Mouse (Mus musculus): ENCODE measurements around the gene Ankle1. TPM values are rescaled to one million over a fixed set of nuclear protein-coding genes. Genes with fewer than 3 reads are reported as not detected.

Ankle1 gene
- polyA plus RNA-seq, 1 experiment from 2014 or later = 20.8 TPM

DNA sequence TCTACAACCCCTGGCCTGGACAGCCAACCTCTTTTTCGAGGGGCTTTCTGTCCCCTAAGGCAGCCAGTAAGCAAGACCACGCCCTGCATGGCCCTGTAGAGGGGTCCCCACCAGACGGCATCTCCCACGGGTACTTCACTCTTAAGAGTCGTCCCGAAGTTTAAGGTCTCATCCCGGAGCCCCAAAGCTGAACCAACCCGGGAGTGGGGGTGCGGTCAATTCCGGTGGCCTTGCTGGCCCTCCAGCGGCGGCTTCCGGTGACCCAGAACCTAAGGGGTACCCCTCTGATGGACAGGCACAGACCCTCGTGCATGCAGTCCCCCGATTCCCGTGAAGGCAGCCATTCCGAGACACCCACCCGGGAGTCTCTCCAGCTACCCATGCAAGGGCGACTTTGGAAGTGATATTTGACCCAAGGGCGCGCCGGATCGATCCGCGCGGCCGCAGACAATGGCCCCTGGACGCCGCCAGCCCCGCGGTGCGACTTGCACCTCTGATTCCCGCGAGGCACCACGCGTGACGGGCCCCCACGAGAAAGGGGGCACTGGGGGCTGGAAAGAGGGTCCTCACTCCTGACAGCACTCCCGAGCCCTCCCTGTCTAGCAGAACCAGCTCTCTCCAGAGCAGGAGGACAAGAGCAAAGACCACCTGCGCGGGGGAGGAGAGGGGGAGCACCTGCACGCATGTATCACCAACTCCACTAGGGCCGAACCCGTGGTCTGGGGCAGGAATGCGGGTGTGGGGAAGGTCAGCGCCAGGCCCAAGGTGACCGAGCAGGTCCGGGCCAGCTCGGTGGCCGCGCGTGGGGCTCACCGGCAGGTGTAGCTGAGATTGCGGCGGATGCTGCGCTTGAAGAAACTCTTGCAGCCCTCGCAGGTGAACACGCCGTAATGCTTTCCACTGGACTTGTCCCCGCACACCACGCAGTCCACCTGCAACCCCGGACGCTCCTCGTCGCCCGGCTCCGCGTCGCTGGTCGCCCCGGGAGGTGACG lies 25.3 kb upstream of the Ankle1 start:
- no peak for ATAC-seq (ENCODE audit: low FRiP score)
- H3K4me1 ChIP-seq (replicated peaks; ENCODE audit: control insufficient read depth, insufficient read depth, low read length) = peaks cover 38% of the 10 kb centered on the region
- peak overlapping the region; percentile 85 for H3K4me3 ChIP-seq (ENCODE audit: low read depth, low read length)
- H3K9ac ChIP-seq (ENCODE audit: low read depth, low read length) = peak overlapping the region; percentile 82
- peak overlapping the region; percentile 92 for H3K27ac ChIP-seq (ENCODE audit: low read depth, low read length)
- H3K27me3 ChIP-seq (ENCODE audit: control insufficient read depth, insufficient read depth, low read length) = no peaks in the 10 kb centered on the region
- H3K36me3 ChIP-seq (ENCODE audit: control insufficient read depth, insufficient read depth, low read length) = no peaks in the 10 kb centered on the region; the same call in 1 of the 2 replicates
- H3K4me2 ChIP-seq (replicated peaks; ENCODE audit: low read depth, low read length) = peak overlapping the region; percentile 96
- H3K9me3 ChIP-seq (ENCODE audit: control insufficient read depth, low read length) = no peaks in the 10 kb centered on the region
- 2% methylated on average over 70 of the region's 72 CpGs for WGBS
- peak; percentile 49 for DNase-seq (ENCODE audit: low spot score)

DNA sequence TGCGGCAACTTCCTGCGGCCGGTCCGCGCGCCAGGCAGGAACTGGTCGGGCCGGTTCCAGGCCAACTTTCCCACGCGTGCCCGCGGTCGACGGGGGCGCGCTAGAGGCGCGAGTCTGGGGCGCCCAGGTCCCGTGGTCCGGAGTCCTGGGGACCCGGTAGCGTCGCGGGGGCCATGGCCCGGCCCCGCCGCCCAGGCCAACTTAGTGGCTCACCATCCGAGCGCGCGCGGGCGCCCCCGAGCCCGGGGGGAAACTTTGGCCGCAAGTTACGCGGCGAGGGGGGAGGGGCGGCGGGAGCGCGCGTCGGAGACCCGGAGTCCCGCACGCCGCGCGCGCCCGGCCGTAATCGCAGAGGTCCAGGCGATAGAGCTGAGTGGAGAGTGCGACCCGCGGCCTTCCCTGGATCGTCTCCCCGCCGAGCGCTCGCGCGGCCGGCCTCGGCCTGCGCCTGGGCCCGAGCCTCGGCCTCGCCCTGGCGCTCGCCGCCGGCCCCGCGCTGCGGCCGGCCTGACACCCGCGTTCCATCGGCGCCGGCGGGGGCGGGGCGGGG lies 24.3 kb upstream of the Ankle1 start, which contains the start of gene Nr2f6:
Nr2f6 (minus strand) TSS at position 540 of the 550 bp plus-strand sequence.
- peaks cover 27% of the 10 kb centered on the region for H3K4me1 ChIP-seq (replicated peaks; ENCODE audit: control insufficient read depth, insufficient read depth, low read length)
- WGBS = under 1% methylated on average over 52 of the region's 89 CpGs
- ATAC-seq (ENCODE audit: low FRiP score) (peak; percentile 13; the same call in 1 of the 2 replicates), DNase-seq (ENCODE audit: low spot score) (peak; percentile 87)
- H3K4me2 ChIP-seq (replicated peaks; ENCODE audit: low read depth, low read length) = peak within 1 kb of the TSS; percentile 96
- no peaks in the 10 kb centered on the region for H3K27me3 ChIP-seq (ENCODE audit: control insufficient read depth, insufficient read depth, low read length)
- peak within 1 kb of the TSS; percentile 85 for H3K4me3 ChIP-seq (ENCODE audit: low read depth, low read length)
- H3K9me3 ChIP-seq (ENCODE audit: control insufficient read depth, low read length) = no peaks in the 10 kb centered on the region
- peak within 1 kb of the TSS; percentile 92 for H3K27ac ChIP-seq (ENCODE audit: low read depth, low read length)
- H3K9ac ChIP-seq (ENCODE audit: low read depth, low read length) = peak within 1 kb of the TSS; percentile 82
- no peaks in the 10 kb centered on the region for H3K36me3 ChIP-seq (ENCODE audit: control insufficient read depth, insufficient read depth, low read length)

DNA sequence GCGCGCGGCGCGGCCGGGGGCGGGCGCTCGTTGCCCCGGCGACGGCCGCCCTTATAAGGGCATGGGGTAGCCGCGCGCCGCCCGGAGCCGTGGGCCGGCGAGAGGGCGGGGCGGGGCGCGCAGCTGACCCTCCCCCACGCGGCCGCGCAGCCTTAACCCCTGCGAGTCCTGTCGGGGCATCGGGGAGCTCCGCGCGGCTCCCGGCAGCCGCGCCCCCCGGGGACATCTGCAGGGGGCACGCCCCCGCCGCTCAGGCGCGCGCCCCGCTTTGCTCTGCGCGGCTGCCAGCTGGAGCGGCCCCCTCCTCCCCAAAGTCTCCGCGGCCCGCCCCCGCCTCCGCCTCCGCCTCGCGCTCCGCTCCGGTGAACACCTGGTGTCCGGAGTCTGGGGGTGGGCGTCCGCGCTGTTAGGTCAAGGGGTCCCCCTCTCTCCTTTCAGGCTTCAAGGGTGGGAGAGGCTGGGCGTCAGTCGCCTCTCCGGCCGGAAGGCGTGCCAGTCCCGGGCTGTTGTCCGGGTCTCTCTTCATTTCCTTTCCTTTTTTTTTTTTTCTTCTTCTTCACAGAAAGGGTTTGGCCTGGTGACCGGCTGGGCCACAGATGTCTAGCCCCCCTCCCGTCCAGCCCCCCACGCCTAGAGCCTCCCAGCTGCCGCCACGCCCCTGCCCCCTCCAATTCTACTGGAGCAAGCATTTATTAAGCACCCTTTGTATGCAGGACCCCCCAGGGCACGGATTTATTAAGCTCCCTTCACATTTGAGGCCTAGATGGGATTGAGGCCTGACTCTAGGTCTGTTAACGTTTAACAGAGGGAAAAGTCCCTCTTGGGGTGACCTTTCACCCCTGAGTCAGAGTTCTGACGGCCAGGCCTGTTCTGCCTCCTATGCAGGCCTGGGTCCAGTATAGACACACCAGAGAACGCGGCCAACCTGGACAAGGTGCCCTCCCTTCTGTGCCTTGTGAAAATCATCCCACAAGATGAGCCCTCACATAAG lies 23.5 kb upstream of the Ankle1 start:
- ATAC-seq (ENCODE audit: low FRiP score) (peak; percentile 84), DNase-seq (ENCODE audit: low spot score) (peak; percentile 91)
- Histone ChIP-seq H3K27ac (ENCODE audit: low read depth, low read length) (peak overlapping the region; percentile 92), H3K4me1 (replicated peaks; ENCODE audit: control insufficient read depth, insufficient read depth, low read length) (peaks cover 22% of the 10 kb centered on the region), H3K36me3 (ENCODE audit: control insufficient read depth, insufficient read depth, low read length) (no peaks in the 10 kb centered on the region), H3K4me3 (ENCODE audit: low read depth, low read length) (peak overlapping the region; percentile 85), H3K9ac (ENCODE audit: low read depth, low read length) (peak overlapping the region; percentile 82), H3K4me2 (replicated peaks; ENCODE audit: low read depth, low read length) (peak overlapping the region; percentile 96), H3K27me3 (ENCODE audit: control insufficient read depth, insufficient read depth, low read length) (no peaks in the 10 kb centered on the region), H3K9me3 (ENCODE audit: control insufficient read depth, low read length) (no peaks in the 10 kb centered on the region)
- 1% methylated on average over 34 of the region's 80 CpGs for WGBS

DNA sequence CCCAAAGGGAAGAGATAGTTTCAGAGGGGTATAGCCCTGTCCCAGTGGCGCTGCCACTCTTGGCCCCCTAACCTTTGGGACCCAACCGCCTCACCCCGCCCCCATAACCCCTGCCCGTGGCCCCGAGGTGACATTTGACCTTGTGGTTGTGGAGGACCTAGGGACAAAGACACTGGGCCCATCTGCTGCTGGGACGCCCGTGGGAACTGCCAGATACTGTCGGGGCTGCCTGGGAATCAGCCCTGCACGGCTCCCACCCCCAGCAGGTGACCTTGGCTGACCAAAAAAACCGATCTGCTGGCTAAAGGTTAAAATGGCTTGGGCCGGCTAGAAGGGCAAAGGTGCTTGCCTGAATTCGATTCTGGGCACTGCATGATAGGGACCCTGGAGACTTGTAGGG lies 22.4 kb upstream of the Ankle1 start:
- no peak overlapping the region for H3K9ac ChIP-seq (ENCODE audit: low read depth, low read length)
- H3K4me1 ChIP-seq (replicated peaks; ENCODE audit: control insufficient read depth, insufficient read depth, low read length) = peaks cover 22% of the 10 kb centered on the region
- 4% methylated on average over 10 of the region's 12 CpGs for WGBS
- ATAC-seq (ENCODE audit: low FRiP score) (no peak), DNase-seq (ENCODE audit: low spot score) (no peak)
- peak overlapping the region; percentile 92 for H3K27ac ChIP-seq (ENCODE audit: low read depth, low read length)
- H3K4me2 ChIP-seq (replicated peaks; ENCODE audit: low read depth, low read length) = no peak overlapping the region
- H3K4me3 ChIP-seq (ENCODE audit: low read depth, low read length) = no peak overlapping the region
- no peaks in the 10 kb centered on the region for H3K36me3 ChIP-seq (ENCODE audit: control insufficient read depth, insufficient read depth, low read length)
- no peaks in the 10 kb centered on the region for H3K9me3 ChIP-seq (ENCODE audit: control insufficient read depth, low read length)
- H3K27me3 ChIP-seq (ENCODE audit: control insufficient read depth, insufficient read depth, low read length) = no peaks in the 10 kb centered on the region

DNA sequence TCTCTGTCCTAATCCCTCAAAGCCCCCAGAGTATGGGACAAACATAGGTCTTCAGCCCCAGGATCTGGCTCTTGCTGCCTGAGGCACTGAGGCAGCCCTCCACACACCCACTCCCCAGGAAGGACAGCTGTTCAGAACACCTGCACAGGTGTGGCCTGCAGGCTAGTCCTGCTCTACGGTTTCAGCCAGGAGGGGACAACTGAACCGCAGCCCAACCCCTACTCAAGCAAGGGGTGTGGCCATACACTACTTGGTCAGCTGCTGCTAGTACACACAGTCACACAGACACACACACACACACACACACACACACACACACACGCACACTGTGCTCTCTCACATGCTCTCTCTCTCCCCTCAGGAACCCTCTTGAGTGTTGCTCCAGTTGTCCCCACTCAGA lies 21.9 kb upstream of the Ankle1 start:
- Histone ChIP-seq H3K27ac (ENCODE audit: low read depth, low read length) (peak overlapping the region; percentile 92), H3K4me3 (ENCODE audit: low read depth, low read length) (no peak overlapping the region; the same call in 1 of the 2 replicates), H3K36me3 (ENCODE audit: control insufficient read depth, insufficient read depth, low read length) (no peaks in the 10 kb centered on the region), H3K9me3 (ENCODE audit: control insufficient read depth, low read length) (no peaks in the 10 kb centered on the region), H3K27me3 (ENCODE audit: control insufficient read depth, insufficient read depth, low read length) (no peaks in the 10 kb centered on the region), H3K9ac (ENCODE audit: low read depth, low read length) (no peak overlapping the region), H3K4me1 (replicated peaks; ENCODE audit: control insufficient read depth, insufficient read depth, low read length) (peaks cover 20% of the 10 kb centered on the region), H3K4me2 (replicated peaks; ENCODE audit: low read depth, low read length) (no peak overlapping the region)
- no peak for ATAC-seq (ENCODE audit: low FRiP score)
- no peak for DNase-seq (ENCODE audit: low spot score)
- WGBS = 45% methylated on average over 3 of the region's 3 CpGs

DNA sequence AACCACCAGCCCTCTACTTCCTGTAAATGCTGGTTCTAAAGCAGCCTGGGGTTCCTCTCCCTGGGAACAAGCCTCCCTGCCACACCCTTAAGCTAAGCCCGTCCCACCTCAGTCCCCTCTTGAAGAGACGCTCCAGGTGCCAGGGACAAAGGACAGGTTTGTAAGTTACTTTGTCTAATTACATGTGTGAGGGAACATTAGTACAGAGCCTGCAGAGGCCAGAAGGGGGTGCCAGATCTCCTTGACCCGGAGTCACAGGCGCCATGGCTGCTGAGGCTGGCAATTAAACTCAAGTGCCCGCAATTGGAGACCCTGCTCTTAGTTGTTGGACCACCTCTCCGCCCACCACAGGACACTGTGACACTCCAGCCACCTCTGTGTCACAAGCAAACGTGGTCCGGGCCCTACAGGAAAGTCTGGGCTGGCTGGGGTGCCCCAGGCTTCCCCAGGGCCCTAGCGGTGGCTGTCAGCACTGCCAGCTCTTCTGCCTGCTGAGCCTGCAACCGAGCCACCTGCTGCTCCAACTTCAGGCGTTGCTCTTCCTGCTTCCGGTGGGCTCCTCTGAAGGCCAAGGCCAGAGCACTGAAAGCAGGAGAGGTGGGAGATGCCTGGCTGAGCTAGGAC lies 20.5 kb upstream of the Ankle1 start:
- WGBS = 72% methylated on average over 11 of the region's 12 CpGs
- Histone ChIP-seq H3K9me3 (ENCODE audit: control insufficient read depth, low read length) (no peaks in the 10 kb centered on the region), H3K36me3 (ENCODE audit: control insufficient read depth, insufficient read depth, low read length) (no peaks in the 10 kb centered on the region), H3K4me2 (replicated peaks; ENCODE audit: low read depth, low read length) (no peak overlapping the region), H3K4me3 (ENCODE audit: low read depth, low read length) (no peak overlapping the region), H3K27me3 (ENCODE audit: control insufficient read depth, insufficient read depth, low read length) (no peaks in the 10 kb centered on the region), H3K9ac (ENCODE audit: low read depth, low read length) (no peak overlapping the region), H3K27ac (ENCODE audit: low read depth, low read length) (no peak overlapping the region), H3K4me1 (replicated peaks; ENCODE audit: control insufficient read depth, insufficient read depth, low read length) (peaks cover 10% of the 10 kb centered on the region)
- DNase-seq (ENCODE audit: low spot score) (no peak), ATAC-seq (ENCODE audit: low FRiP score) (no peak)

DNA sequence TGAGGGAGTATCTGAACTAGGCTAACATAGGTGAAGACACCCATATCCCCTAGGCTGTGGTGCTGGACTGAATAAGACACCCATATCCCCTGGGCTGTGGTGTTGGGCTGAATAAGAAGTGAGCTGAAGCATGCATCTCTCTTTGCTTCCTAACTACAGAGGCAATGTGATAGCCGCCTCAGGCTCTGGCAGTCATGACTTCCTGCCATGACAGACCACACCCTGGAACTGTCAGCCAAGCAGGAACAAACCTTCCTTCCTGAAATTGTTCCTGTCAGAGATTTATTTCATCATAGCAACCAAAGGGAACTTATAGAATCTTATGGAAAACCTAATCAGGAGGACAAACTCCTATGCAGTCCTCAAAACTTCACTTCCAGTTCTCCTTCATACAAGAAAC lies 17.5 kb upstream of the Ankle1 start:
- Histone ChIP-seq H3K4me2 (replicated peaks; ENCODE audit: low read depth, low read length) (no peak overlapping the region), H3K27me3 (ENCODE audit: control insufficient read depth, insufficient read depth, low read length) (no peaks in the 10 kb centered on the region), H3K4me3 (ENCODE audit: low read depth, low read length) (no peak overlapping the region), H3K9ac (ENCODE audit: low read depth, low read length) (no peak overlapping the region), H3K27ac (ENCODE audit: low read depth, low read length) (no peak overlapping the region), H3K9me3 (ENCODE audit: control insufficient read depth, low read length) (no peaks in the 10 kb centered on the region), H3K36me3 (ENCODE audit: control insufficient read depth, insufficient read depth, low read length) (no peaks in the 10 kb centered on the region), H3K4me1 (replicated peaks; ENCODE audit: control insufficient read depth, insufficient read depth, low read length) (peaks cover 5% of the 10 kb centered on the region)
- 88% methylated on average over 1 of the region's 1 CpGs for WGBS
- no peak for DNase-seq (ENCODE audit: low spot score)
- no peak for ATAC-seq (ENCODE audit: low FRiP score)

DNA sequence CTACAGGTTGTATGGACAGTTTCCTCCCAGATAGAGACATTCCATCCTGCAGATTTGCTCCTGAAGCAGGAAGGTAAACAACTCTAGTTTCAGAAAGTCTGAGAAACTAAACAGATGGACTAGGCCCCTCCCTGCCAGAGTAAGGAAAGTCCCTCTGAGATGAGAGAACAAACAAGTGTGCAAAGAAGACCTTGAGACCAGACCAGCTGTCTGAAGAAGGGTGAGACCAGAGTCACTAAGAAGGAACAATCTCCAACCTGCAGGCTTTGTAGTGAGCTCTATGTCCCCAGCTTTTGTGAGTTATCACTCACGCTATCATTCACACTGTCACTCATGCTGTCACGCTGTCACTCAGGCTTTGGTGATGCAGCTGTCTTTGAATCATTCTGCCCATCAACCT lies 14.1 kb upstream of the Ankle1 start:
- Histone ChIP-seq H3K4me1 (replicated peaks; ENCODE audit: control insufficient read depth, insufficient read depth, low read length) (no peaks in the 10 kb centered on the region; the same call in 1 of the 2 replicates), H3K27ac (ENCODE audit: low read depth, low read length) (no peak overlapping the region), H3K36me3 (ENCODE audit: control insufficient read depth, insufficient read depth, low read length) (no peaks in the 10 kb centered on the region), H3K4me3 (ENCODE audit: low read depth, low read length) (no peak overlapping the region), H3K9me3 (ENCODE audit: control insufficient read depth, low read length) (no peaks in the 10 kb centered on the region), H3K4me2 (replicated peaks; ENCODE audit: low read depth, low read length) (no peak overlapping the region), H3K27me3 (ENCODE audit: control insufficient read depth, insufficient read depth, low read length) (no peaks in the 10 kb centered on the region), H3K9ac (ENCODE audit: low read depth, low read length) (no peak overlapping the region)
- 87% methylated on average over 2 of the region's 2 CpGs for WGBS
- ATAC-seq (ENCODE audit: low FRiP score) (no peak), DNase-seq (ENCODE audit: low spot score) (no peak)
